Mouse (Mus musculus) olfactory bulb, adult 2 months (tissue): Measurements from ENCODE around the gene Fat3. TPM values are rescaled to one million over a fixed set of nuclear protein-coding genes. Genes with fewer than 3 reads are reported as not detected.

Experiments used
- H3K27ac ChIP-seq: fragments of 200-500 bp; 2 replicates; pipeline ENCODE4 v1.5.1; 2012; ENCODE audit warnings: low read depth, low read length; ENCODE audit not compliant: insufficient read depth
- H3K4me1 ChIP-seq: fragments of 200-500 bp; 2 replicates; pipeline ENCODE4 v1.6.1; 2012; ENCODE audit warnings: low read length; ENCODE audit not compliant: control insufficient read depth, insufficient read depth
- H3K4me3 ChIP-seq: fragments of 200-500 bp; 2 replicates; pipeline ENCODE4 v1.5.1; 2012; ENCODE audit warnings: mild to moderate bottlenecking, low read depth, low read length, moderate library complexity; ENCODE audit not compliant: insufficient read depth
- CTCF ChIP-seq: fragments of 200-500 bp; IDR thresholded peaks from 2 replicates; pipeline ENCODE4 v1.5.1; 2012; ENCODE audit warnings: low read depth, mild to moderate bottlenecking, low read length, moderate library complexity; ENCODE audit not compliant: insufficient read depth
- POLR2A ChIP-seq: fragments of 200-500 bp; IDR thresholded peaks from 2 replicates; pipeline ENCODE4 v1.6.1; 2012; ENCODE audit warnings: mild to moderate bottlenecking, low read depth, low read length, moderate library complexity; ENCODE audit not compliant: insufficient read depth
- WGBS: fragments of 180-500 bp; shearing (Covaris S2); methylation state at CpG from one replicate; pipeline ENCODE4 v1.1.7; 2018; 5-methylcytosine and 5-hydroxymethylcytosine counted together
- polyA plus RNA-seq: library from polyadenylated mRNA; stranded (reverse); fragments of >200 nt; gene quantifications from 2 replicates; pipeline ENCODE4 v1.2.4, GENCODE M21; 2012; ENCODE audit warnings: low replicate concordance; ENCODE audit not compliant: missing spikeins, insufficient read depth, insufficient read length

The Fat3 gene
- polyA plus RNA-seq, 1 experiment: not detected

DNA sequence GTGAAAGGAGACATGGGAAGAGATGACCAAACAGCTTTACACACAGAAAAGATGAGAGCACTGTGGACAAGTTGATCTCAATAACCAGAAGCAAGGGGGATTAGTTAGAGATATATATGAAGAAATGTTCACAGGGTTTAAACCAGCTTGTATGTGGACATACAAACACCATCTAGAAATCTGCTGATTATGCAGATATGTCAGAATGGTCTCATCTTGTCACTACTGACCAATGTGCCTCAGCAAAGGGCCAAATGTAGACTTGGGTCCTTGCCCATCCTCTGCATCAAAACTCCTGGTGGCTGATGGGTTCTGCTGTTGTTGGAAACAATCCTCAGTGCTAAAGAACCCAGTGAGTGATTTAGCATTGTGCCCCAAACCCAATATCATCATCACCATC is 113.6 kb downstream of the Fat3 start:
- H3K4me1 ChIP-seq: no peaks in the 10 kb centered on the region
- H3K4me3 ChIP-seq: no peak overlapping the region
- no peak overlapping the region for H3K27ac ChIP-seq
- TF ChIP-seq CTCF (no peak), POLR2A (no peak)

DNA sequence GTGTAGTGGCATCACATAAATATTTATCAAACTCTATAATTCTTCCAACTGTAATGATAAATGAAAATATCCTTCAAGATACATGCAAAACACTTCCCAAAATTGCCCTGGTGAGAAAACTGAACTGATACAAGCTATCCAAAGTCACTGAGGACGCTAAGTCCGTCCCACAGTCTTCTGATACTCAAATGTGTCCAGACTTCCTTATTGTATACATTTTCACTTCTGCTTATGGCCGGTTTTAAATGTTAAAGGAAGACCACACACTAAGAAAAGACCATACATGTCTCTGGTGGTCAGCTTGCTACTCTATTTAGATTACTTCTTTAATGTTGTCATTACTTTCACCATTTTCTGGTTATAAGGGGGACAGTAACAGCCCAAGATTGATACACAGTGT is 137.4 kb downstream of the Fat3 start:
- 93% methylated on average over 3 of the region's 3 CpGs for WGBS
- TF ChIP-seq CTCF (no peak), POLR2A (no peak)
- H3K4me1 ChIP-seq: no peaks in the 10 kb centered on the region
- H3K4me3 ChIP-seq: no peak overlapping the region
- H3K27ac ChIP-seq: no peak overlapping the region

DNA sequence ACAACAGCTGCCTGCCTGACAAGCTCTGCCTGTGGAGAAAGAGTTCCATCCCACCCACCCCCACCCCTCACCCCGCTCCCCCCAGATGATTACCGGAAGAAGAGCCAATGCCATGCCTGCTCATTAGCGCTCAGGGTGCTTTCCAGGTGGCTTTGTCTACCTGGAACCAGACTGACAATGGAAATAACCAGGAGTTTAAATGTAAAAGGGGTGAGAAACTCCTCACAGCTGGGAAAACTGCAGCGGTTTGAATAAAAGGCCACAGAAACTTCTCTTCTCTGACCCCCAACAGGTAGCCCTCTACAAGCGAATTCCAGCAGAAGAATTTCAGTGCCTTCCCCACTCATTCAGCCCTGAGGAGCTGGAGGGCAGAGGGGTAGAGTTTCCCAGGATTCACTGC is 139.3 kb downstream of the Fat3 start:
- Histone ChIP-seq H3K4me3 (no peak overlapping the region), H3K27ac (no peak overlapping the region), H3K4me1 (no peaks in the 10 kb centered on the region)
- TF ChIP-seq CTCF: no peak
- no peak for TF ChIP-seq POLR2A
- 48% methylated on average over 5 of the region's 5 CpGs for WGBS

DNA sequence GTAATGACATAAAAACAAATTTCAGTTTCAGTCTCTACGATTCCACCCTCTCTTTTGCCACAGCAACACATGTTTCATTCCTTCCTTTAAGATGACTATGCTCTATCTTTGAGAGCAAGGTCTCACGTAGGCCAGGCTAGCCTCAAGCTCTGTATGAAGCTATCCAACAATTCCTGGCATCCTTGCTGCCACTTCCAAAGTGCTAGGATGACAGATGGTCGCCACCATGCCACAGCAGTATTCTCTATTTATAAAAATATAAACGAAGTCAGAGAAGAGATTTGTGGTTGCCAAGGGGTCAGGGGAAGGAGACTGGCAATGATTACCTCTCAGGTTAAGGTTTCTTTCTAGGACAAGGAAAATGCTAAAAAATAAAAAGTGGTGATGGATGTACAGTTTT is 144.4 kb downstream of the Fat3 start:
- 91% methylated on average over 4 of the region's 4 CpGs for WGBS
- H3K4me3 ChIP-seq: no peak overlapping the region
- TF ChIP-seq CTCF (no peak), POLR2A (no peak)

DNA sequence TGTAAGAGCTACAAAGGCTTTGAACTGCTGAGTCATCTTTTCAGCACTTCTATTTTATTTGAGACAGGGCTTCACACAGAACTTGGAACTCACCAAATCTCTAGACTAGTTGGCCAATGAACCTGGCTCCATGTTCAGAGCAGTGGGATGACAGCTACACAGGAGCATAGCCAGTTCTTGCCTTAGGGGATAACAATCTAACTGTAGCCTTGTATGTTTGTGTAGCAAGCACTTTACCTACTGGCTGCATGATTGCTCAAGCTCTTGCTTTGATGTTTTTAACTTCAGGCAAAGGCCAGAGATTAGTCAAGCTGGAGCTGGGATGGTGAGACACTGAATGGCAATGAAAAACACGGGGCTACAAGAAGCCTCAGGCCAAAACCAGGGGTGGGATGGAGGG is 146.2 kb downstream of the Fat3 start:
- no peak overlapping the region for H3K27ac ChIP-seq
- 74% methylated on average over 1 of the region's 1 CpGs for WGBS
- H3K4me3 ChIP-seq: no peak overlapping the region
- H3K4me1 ChIP-seq: no peaks in the 10 kb centered on the region
- no peak for TF ChIP-seq CTCF
- no peak for TF ChIP-seq POLR2A

More for the DNA sequence above, 144.4 kb downstream of the Fat3 start:
- Histone ChIP-seq H3K4me1 (no peaks in the 10 kb centered on the region), H3K27ac (no peak overlapping the region)

DNA sequence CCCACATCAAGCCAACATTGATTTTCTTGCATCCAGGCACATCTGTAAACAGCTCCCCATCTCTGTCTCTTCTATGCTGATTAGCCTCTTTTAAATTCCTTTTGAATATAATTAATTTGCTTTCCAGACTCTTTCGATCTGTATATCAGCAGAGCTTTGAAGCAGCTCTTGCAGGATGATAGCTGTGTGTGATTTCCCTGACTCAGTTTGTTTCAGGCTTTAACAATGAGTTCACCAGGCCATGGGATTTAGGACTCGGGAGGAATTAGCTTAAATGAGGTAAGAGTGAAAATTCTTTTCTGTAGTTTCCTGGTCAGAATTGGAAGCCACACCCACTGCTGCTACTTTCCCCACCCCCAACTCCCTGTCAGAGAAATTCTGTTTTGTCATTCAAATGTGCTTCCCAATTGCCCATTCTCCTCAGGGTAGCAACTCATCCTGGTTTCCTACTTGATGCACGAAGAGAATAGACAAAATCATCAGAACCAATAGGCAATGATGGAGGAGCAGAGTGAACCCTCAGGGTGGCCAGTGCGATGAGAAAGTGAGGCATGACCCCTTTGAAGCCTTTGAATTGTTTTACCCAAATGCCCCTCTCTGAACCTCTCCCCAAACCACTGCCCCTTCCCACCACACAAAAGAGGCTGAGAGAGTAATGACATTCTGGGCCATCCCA is 147.9 kb downstream of the Fat3 start:
- TF ChIP-seq POLR2A: no peak
- TF ChIP-seq CTCF: no peak
- no peaks in the 10 kb centered on the region for H3K4me1 ChIP-seq
- WGBS: 57% methylated on average over 4 of the region's 4 CpGs
- H3K4me3 ChIP-seq: no peak overlapping the region
- no peak overlapping the region for H3K27ac ChIP-seq

DNA sequence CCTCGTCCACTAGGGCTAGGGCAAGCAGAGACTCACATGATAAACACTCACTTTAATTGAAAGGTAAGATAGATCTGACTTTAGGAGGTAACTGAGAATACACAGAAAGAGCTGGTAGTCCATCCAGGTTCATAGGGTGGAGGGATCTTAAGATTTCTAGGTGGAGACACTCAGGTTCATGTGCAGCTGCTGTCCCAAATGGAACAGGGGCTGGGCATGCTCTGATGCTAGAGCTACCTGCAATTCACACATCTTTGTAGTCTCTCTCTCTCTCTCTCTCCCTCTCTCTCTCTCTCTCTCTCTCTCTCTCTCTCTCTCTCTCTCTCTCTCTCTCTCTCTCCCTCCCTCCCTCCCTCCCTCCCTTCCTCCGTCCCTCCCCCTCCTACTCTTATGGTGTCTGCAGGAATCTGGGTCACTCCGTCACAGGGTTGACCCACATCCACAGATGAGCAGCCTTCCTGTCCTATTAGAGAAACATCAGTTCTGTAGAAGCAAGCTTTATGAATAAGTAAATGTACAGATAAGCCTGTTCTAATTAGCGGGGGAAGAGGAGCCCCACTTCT is 148.5 kb downstream of the Fat3 start:
- TF ChIP-seq CTCF: no peak
- TF ChIP-seq POLR2A: no peak
- 56% methylated on average over 4 of the region's 4 CpGs for WGBS
- Histone ChIP-seq H3K4me3 (no peak overlapping the region), H3K27ac (no peak overlapping the region), H3K4me1 (no peaks in the 10 kb centered on the region)

DNA sequence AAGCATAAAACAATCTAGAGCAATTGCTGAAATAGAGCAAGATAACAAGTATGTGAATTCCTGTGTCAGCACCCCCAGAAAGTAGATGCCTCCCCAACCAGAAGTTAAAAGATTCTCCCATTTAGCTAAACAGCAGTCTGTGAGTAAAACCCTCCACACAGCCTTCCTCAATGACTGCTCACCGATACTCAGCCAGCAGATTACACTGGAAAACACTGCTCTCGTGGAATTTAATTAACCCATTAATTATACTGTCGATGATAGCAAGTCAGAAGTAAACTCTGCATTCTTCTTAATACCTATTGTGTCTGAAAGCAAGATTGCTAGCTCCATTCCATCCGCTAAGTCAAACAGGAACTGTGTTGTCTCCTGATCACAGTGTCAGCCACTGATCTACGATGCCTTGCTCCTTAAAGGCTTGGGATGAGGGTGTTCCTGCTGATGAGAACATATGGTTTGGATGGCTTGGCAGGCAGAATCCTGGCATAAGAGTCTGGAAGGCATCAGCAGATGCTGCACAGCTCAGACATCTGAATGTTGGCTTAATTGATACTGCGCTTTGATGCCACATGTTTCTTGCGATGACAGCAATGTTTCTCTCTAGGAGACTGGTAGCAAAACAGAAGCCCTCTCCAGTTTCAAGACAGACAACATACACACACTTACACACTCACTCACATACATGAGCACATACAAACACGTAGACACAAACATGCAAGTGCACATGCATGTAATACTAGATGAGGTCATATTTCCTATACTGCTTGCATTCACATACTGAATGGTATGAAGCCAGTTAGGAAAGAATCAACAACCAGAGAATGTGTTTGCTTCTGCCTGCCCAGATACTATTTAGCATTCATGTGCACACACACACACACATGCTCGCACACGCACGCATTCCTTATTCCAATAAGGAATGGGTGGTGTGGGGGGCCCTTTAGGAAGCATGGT is 155.9 kb downstream of the Fat3 start:
- TF ChIP-seq CTCF (no peak), POLR2A (no peak)
- Histone ChIP-seq H3K27ac (0 out of 2 replicates have a peak overlapping the region, but pooled peaks have one; percentile 17), H3K4me3 (no peak overlapping the region), H3K4me1 (no peaks in the 10 kb centered on the region)
- 63% methylated on average over 11 of the region's 11 CpGs for WGBS

DNA sequence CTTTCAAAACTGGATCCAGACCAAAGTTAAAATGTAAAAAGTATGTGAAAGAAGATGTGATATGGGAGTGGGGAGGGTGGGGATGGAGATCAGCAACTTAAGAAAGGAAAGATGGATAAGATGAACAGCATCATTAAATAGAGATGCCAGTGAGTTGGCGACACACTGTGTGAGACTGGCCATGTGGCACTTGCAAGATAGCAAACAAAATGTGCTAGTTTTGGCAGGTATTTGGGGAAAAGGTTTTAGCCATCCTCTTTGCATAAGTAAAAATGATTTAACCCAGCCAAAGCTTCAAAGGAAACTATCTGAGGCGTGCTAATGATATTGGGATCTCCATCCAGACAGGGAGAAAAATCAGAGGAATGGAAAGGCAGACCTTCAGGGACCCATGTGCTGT is 157.9 kb downstream of the Fat3 start:
- TF ChIP-seq CTCF (no peak), POLR2A (no peak)
- no peaks in the 10 kb centered on the region for H3K4me1 ChIP-seq
- WGBS: 96% methylated on average over 2 of the region's 2 CpGs
- no peak overlapping the region for H3K27ac ChIP-seq
- H3K4me3 ChIP-seq: no peak overlapping the region
